Mouse (Mus musculus) left cerebral cortex, postnatal 4 days (tissue): Measurements from ENCODE around the gene Ankrd34b. TPM values are rescaled to one million over a fixed set of nuclear protein-coding genes. Genes with fewer than 3 reads are reported as not detected.

Source experiments
- DNase-seq: peaks from one replicate; pipeline ENCODE4 v3.0.0-alpha.2; 2022
- intact Hi-C: fragments of 180-260 bp; cut with DNase I; formaldehyde crosslinking; loops from one replicate; pipeline ENCODE4 v1.15.1; 2025
- total RNA-seq, 2 experiments: library from RNA; stranded (reverse); gene quantifications; 2 replicates each; pipeline ENCODE4 v1.2.3; 2021

The Ankrd34b gene
- total RNA-seq = 1 to 10 TPM; 5.6 to 5.7 TPM

- intact Hi-C loops = no loop called here
Measured at GRCm38 (mm10) chr13:92425758-92426264, at the start of gene Ankrd34b. Gene Ankrd34b, plus strand, starts transcription at chr13:92425896.

GRCm38 (mm10) chr13:92387367-92387766, 38.3 kb upstream of the Ankrd34b start:
- intact Hi-C loops = no loop called here
- no peak for DNase-seq

More at GRCm38 (mm10) chr13:92425758-92426264, at the start of gene Ankrd34b:
- DNase-seq = peak; percentile 82

- DNase-seq = no peak
- intact Hi-C loops = no loop called here
Measured at GRCm38 (mm10) chr13:92393047-92393661, 32.5 kb upstream of the Ankrd34b start.

GRCm38 (mm10) chr13:92398491-92399384, 27.0 kb upstream of the Ankrd34b start:
- peak; percentile 10 for DNase-seq
- intact Hi-C loops = no loop called here

- DNase-seq = no peak
- intact Hi-C loops = no loop called here
Measured at GRCm38 (mm10) chr13:92402063-92402462, 23.6 kb upstream of the Ankrd34b start.

- no peak for DNase-seq
- intact Hi-C loops = no loop called here
Measured at GRCm38 (mm10) chr13:92403496-92403895, 22.2 kb upstream of the Ankrd34b start.

- intact Hi-C loops = no loop called here
Measured at GRCm38 (mm10) chr13:92410486-92410885, 15.2 kb upstream of the Ankrd34b start.

GRCm38 (mm10) chr13:92419630-92420029, 6.1 kb upstream of the Ankrd34b start:
- intact Hi-C loops = no loop called here

More at GRCm38 (mm10) chr13:92410486-92410885, 15.2 kb upstream of the Ankrd34b start:
- no peak for DNase-seq

GRCm38 (mm10) chr13:92423711-92424110, 2.0 kb upstream of the Ankrd34b start:
- DNase-seq = no peak
- intact Hi-C loops = no loop called here

More at GRCm38 (mm10) chr13:92419630-92420029, 6.1 kb upstream of the Ankrd34b start:
- no peak for DNase-seq

GRCm38 (mm10) chr13:92426294-92427051, 777 bp downstream of the Ankrd34b start:
- peak; percentile 69 for DNase-seq
- intact Hi-C loops = no loop called here

- DNase-seq = peak; percentile 48
- intact Hi-C loops = no loop called here
Measured at GRCm38 (mm10) chr13:92427351-92427855, 1.7 kb downstream of the Ankrd34b start.

GRCm38 (mm10) chr13:92438656-92439055, 13.0 kb downstream of the Ankrd34b start:
- DNase-seq = no peak
- intact Hi-C loops = no loop called here

GRCm38 (mm10) chr13:92440286-92440685, 14.6 kb downstream of the Ankrd34b start:
- no peak for DNase-seq
- intact Hi-C loops = no loop called here

GRCm38 (mm10) chr13:92446872-92447271, 21.2 kb downstream of the Ankrd34b start:
- intact Hi-C loops = no loop called here
- DNase-seq = no peak

GRCm38 (mm10) chr13:92464698-92465097, 39.0 kb downstream of the Ankrd34b start:
- no peak for DNase-seq
- intact Hi-C loops = no loop called here

GRCm38 (mm10) chr13:92467891-92468290, 42.2 kb downstream of the Ankrd34b start:
- DNase-seq = no peak
- intact Hi-C loops = no loop called here

GRCm38 (mm10) chr13:92469381-92469780, 43.7 kb downstream of the Ankrd34b start:
- no peak for DNase-seq
- intact Hi-C loops = no loop called here

GRCm38 (mm10) chr13:92470151-92470550, 44.5 kb downstream of the Ankrd34b start:
- DNase-seq = no peak
- intact Hi-C loops = no loop called here

- DNase-seq = peak; percentile 55
- intact Hi-C loops = loop anchor here (5.0 to 10.0 kb wide), 2 partner anchors 126 to 579 kb away; partner anchors contain the start of gene Msh3
Measured at GRCm38 (mm10) chr13:92483348-92483747, 57.7 kb downstream of the Ankrd34b start.

GRCm38 (mm10) chr13:92483852-92484463, 58.3 kb downstream of the Ankrd34b start, which contains the start of gene Fam151b:
Gene Fam151b, minus strand, starts transcription at chr13:92484015.
- peak; percentile 94 for DNase-seq
- intact Hi-C loops = loop anchor here (5.0 to 10.0 kb wide), 2 partner anchors 127 to 579 kb away; partner anchors contain the start of gene Msh3
